Mouse (Mus musculus) lung, embryonic 14.5 days (tissue): ENCODE measurements around the gene Ep400. TPM values are rescaled to one million over a fixed set of nuclear protein-coding genes. Genes with fewer than 3 reads are reported as not detected.

Experiments
- ATAC-seq: fragments of 200-750 bp; cut with Nextera tagmentation; 2 replicates; pipeline ENCODE4 v1.8.0; 2017; ENCODE audit warnings: mild to moderate bottlenecking, moderate TSS enrichment, moderate library complexity; ENCODE audit not compliant: insufficient read depth
- DNase-seq: peaks from one replicate; pipeline ENCODE4 v3.0.0-alpha.2; 2015
- H3K27ac ChIP-seq: fragments of 300-500 bp; sonication (generic); 2 replicates; pipeline ENCODE4 v1.5.1; 2014; ENCODE audit warnings: low read depth, mild to moderate bottlenecking, moderate library complexity
- H3K27me3 ChIP-seq: fragments of 300-500 bp; sonication (generic); 2 replicates; pipeline ENCODE4 v1.6.1; 2014; ENCODE audit warnings: low read length, control low read depth; ENCODE audit not compliant: insufficient read depth
- H3K36me3 ChIP-seq: fragments of 300-500 bp; sonication (generic); 2 replicates; pipeline ENCODE4 v1.6.1; 2014; ENCODE audit warnings: control low read depth; ENCODE audit not compliant: insufficient read depth
- H3K4me1 ChIP-seq: fragments of 300-500 bp; sonication (generic); 2 replicates; pipeline ENCODE4 v1.6.1; 2014; ENCODE audit warnings: antibody characterized with exemption, control low read depth; ENCODE audit not compliant: insufficient read depth
- H3K4me2 ChIP-seq: fragments of 300-500 bp; sonication (generic); 2 replicates; pipeline ENCODE4 v1.6.1; 2014; ENCODE audit warnings: mild to moderate bottlenecking
- H3K4me3 ChIP-seq: fragments of 300-500 bp; sonication (generic); 2 replicates; pipeline ENCODE4 v1.5.1; 2014; ENCODE audit warnings: low read depth, low read length
- H3K9ac ChIP-seq: fragments of 300-500 bp; sonication (generic); 2 replicates; pipeline ENCODE4 v1.6.1; 2014
- H3K9me3 ChIP-seq: fragments of 300-500 bp; sonication (generic); 2 replicates; pipeline ENCODE4 v1.6.1; 2016; ENCODE audit warnings: low read depth, low read length, control low read depth
- CTCF ChIP-seq: IDR thresholded peaks from 2 replicates; pipeline ENCODE4 v1.5.1; 2016; ENCODE audit warnings: antibody characterized with exemption, low read depth
- WGBS: fragments of 180-500 bp; shearing (Covaris S2); extraction: QIAGEN DNeasy Blood & Tissue Kit; methylation state at CpG from one replicate; pipeline ENCODE4 v1.1.7; 2014; 5-methylcytosine and 5-hydroxymethylcytosine counted together
- polyA plus RNA-seq: library from polyadenylated mRNA; unstranded; fragments of >200 nt; fragmentation: Nextera tagmentation; extraction: Ambion mirVana; gene quantifications from 2 replicates; pipeline ENCODE4 v1.2.1, GENCODE M21; 2014

The Ep400 gene
- polyA plus RNA-seq, 1 experiment from 2014 or later, result 60.5 TPM

DNA sequence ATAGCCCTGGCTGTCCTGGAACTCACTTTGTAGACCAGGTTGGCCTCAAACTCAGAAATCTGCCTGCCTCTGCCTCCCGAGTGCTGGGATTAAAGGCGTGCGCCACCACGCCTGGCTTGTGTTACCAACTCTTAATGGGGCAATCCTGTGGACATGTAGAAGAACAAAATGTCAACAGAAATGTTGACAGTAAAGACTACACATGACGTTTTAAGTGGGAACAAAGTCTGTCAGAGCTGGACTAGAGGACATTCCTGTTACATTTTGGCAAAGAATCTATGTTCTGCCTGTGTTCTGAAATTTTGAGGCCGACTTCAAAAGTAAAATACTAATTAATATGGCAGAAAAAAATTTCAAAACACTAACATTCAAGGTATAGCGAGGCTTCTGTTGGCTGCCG is 6.6 kb downstream of the Ep400 start:
- Histone ChIP-seq H3K4me1 (peaks cover 2% of the 10 kb centered on the region; the same call in 1 of the 2 replicates), H3K27ac (no peak overlapping the region), H3K4me3 (no peak overlapping the region), H3K36me3 (no peaks in the 10 kb centered on the region), H3K9me3 (no peaks in the 10 kb centered on the region), H3K9ac (no peak overlapping the region), H3K27me3 (no peaks in the 10 kb centered on the region), H3K4me2 (no peak overlapping the region)
- WGBS, result 88% methylated on average over 8 of the region's 8 CpGs
- TF ChIP-seq CTCF, result no peak
- ATAC-seq, result no peak
- no peak for DNase-seq

DNA sequence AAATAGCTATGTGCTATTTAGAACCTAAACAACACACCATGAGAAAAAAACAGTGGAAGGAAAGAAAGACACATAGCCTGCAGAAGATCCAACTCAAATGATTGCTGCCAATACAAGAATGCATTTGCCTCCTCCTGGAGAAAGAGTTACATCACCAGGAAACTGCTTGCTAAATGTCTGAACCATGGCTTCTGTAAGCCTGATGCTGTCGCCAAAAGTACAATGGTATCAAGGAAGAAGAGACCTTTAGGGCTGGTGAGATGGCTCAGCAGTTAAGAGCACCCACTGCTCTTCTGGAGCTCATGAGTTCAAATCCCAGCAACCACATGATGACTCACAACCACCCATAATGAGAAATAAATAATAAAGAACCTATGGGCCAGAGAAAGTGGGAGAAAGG is 25.5 kb downstream of the Ep400 start:
- no peak for TF ChIP-seq CTCF
- Histone ChIP-seq H3K4me1 (no peaks in the 10 kb centered on the region), H3K9ac (no peak overlapping the region), H3K4me2 (no peak overlapping the region), H3K4me3 (no peak overlapping the region), H3K36me3 (peaks cover 15% of the 10 kb centered on the region), H3K27me3 (no peaks in the 10 kb centered on the region), H3K9me3 (no peaks in the 10 kb centered on the region), H3K27ac (no peak overlapping the region)
- WGBS, result 66% methylated on average over 1 of the region's 1 CpGs
- no peak for DNase-seq
- ATAC-seq, result no peak

DNA sequence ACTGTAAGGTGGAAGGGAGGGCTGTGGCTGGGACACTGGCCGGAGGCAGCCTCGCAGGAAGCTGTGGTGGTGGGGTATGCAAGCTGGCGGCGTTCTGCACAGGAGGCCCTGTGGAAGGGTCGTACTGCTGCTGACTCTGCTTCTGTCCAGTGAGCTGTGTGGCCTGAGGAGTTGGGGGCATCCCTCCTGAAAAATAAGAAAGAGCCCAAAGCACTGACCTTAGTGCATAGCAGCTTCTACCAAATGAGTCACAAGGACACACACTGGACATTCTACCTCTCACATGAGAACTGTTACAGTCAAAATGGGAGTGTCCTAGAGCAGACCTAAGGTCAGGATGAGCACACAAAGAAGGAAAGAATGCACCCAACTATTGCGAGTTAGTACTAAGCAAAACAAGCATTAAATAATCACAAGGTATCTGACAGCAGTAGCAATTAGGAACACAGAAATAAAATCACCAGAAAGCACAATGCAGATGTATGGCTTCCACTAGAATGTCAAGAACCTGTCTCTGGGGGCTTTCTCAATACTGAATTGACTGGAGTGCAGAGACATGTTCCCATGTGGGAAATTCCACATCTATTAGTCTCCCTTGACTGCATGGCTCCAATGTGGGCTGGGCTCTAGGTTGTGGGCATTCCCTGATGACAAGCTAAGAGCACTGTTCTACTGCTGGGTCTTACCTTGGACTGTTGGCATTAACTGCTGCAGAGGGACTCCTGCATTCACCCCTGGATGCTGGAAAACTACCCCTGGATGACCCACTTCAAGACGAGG is 30.8 kb downstream of the Ep400 start:
- no peak overlapping the region for H3K9ac ChIP-seq
- no peak overlapping the region for H3K4me2 ChIP-seq
- no peak for DNase-seq
- H3K4me1 ChIP-seq, result no peaks in the 10 kb centered on the region
- peaks cover 52% of the 10 kb centered on the region for H3K36me3 ChIP-seq
- H3K4me3 ChIP-seq, result no peak overlapping the region
- H3K9me3 ChIP-seq, result no peaks in the 10 kb centered on the region
- WGBS, result 94% methylated on average over 7 of the region's 7 CpGs
- ATAC-seq, result no peak
- no peaks in the 10 kb centered on the region for H3K27me3 ChIP-seq
- H3K27ac ChIP-seq, result no peak overlapping the region
- TF ChIP-seq CTCF, result no peak

DNA sequence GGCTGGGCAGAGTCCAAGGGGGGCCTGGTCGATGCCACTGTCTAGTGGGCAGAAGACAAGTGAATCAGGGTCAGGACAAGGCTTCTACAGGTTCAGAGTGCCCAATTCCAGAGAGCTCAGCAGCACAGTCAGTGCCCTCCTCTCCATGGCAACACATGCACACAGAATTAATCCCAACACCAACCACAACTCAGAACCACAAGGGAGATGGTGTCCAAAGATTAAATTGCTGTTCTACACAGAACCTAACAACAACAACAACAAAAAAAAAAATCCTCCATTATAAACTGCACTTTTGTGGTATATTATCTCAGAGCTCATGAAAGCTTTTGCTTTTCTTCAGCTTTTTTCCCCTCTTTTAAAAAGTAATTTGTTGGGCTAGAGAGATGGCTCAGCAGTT is 34.9 kb downstream of the Ep400 start:
- TF ChIP-seq CTCF, result no peak
- Histone ChIP-seq H3K27ac (no peak overlapping the region), H3K4me1 (no peaks in the 10 kb centered on the region), H3K9ac (no peak overlapping the region), H3K27me3 (no peaks in the 10 kb centered on the region), H3K4me3 (no peak overlapping the region), H3K4me2 (no peak overlapping the region), H3K9me3 (no peaks in the 10 kb centered on the region), H3K36me3 (peaks cover 80% of the 10 kb centered on the region)
- 94% methylated on average over 1 of the region's 1 CpGs for WGBS
- ATAC-seq (no peak), DNase-seq (no peak)

DNA sequence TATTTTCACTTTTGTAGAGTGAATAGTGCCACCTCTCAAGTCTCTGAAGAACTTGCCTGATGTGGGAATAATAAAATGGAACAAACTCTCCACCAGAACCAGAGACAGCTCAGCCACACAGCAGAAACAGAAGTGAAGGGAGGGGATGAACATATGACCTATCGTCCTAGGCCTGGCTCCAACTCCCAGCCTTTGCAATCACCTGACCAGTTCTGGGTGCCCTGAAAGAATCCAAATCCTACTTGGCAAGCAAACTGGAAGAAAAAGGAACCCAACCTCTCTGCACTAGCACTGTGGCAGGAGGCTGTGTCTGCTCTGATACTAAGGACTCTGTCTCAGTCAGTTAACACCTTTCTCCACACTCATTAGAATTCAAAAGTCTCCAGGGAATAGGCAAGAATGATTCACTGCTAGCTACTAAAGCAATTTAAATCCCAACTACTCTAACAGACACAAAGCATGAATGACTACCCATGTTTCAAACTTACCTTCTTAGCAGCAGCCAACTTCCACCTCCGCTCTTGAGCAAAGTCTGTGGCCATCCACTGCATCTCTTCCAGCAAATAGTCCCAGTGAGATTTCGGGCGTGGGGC is 37.2 kb downstream of the Ep400 start:
- H3K27ac ChIP-seq, result no peak overlapping the region
- WGBS, result 94% methylated on average over 4 of the region's 4 CpGs
- no peak for DNase-seq
- H3K9ac ChIP-seq, result no peak overlapping the region
- H3K36me3 ChIP-seq, result peaks cover 81% of the 10 kb centered on the region
- no peak for TF ChIP-seq CTCF
- H3K4me3 ChIP-seq, result no peak overlapping the region
- no peaks in the 10 kb centered on the region for H3K9me3 ChIP-seq
- H3K27me3 ChIP-seq, result no peaks in the 10 kb centered on the region
- no peak overlapping the region for H3K4me2 ChIP-seq
- ATAC-seq, result no peak
- no peaks in the 10 kb centered on the region for H3K4me1 ChIP-seq

DNA sequence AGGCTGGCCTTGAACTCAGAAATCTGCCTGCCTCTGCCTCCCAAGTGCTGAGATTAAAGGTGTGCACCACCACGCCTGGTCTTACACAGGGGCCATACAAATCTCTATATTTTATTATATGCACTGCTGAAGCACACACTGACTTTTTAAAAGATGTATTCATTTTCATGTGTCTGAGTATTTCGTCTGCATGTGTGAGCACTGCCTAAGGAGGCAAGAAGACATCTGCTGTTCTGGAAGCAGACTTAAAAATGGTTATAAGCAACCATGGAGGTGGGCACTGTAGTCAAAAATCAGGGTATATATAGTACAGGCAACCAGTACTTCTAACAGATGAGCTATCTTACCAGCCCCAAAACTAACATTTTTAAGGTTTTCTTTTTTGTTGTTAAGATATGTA is 39.3 kb downstream of the Ep400 start:
- no peak overlapping the region for H3K4me2 ChIP-seq
- no peak overlapping the region for H3K27ac ChIP-seq
- no peak overlapping the region for H3K9ac ChIP-seq
- H3K9me3 ChIP-seq, result no peaks in the 10 kb centered on the region
- H3K36me3 ChIP-seq, result peaks cover 81% of the 10 kb centered on the region
- no peak overlapping the region for H3K4me3 ChIP-seq
- no peak for TF ChIP-seq CTCF
- 85% methylated on average over 2 of the region's 2 CpGs for WGBS
- DNase-seq (no peak), ATAC-seq (no peak)
- H3K4me1 ChIP-seq, result no peaks in the 10 kb centered on the region
- H3K27me3 ChIP-seq, result no peaks in the 10 kb centered on the region

DNA sequence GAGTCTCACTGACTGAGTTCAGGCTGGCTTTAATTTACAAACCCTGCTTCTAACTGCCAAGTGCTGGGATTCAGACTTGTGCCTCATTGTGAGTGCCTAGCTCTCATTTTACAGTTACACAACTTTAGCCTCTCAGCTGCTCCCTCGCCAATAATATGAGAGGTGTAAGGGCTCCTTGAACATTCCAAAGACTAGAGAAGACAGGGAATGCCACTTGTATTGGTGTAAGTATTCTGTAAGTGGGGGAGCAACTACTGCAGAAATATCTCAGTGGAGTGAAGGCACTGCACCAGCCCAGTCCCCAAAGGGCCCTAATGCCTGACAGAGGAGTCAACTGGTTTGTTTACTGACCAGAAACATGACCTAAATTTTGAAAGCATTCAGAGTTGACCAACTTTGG is 42.7 kb downstream of the Ep400 start:
- Histone ChIP-seq H3K4me1 (no peaks in the 10 kb centered on the region), H3K36me3 (peaks cover 89% of the 10 kb centered on the region), H3K4me2 (no peak overlapping the region), H3K9ac (no peak overlapping the region), H3K4me3 (no peak overlapping the region), H3K27me3 (no peaks in the 10 kb centered on the region), H3K27ac (no peak overlapping the region), H3K9me3 (no peaks in the 10 kb centered on the region)
- DNase-seq (no peak), ATAC-seq (no peak)
- 72% methylated on average over 1 of the region's 1 CpGs for WGBS
- TF ChIP-seq CTCF, result no peak
